In genomic region chr12:102756304-102756703, GRCm38 (mm10) we compare ENCODE assay signal across 8 mouse cellular contexts. TPM values are rescaled to one million over a fixed set of nuclear protein-coding genes. Genes with fewer than 3 reads are reported as not detected.
DNase-seq lines count a peak whose midpoint lies in the region; ATAC-seq and TF ChIP-seq lines count a peak whose summit lies in the region.

No protein-coding gene starts in this region.

- no peak overlapping the region for H3K9ac ChIP-seq in hindbrain, embryonic 16.5 days (ENCODE audit: low read depth, low read length)
- 0 out of 2 replicates have a peak overlapping the region, but pooled peaks have one; percentile 41 for H3K9ac ChIP-seq in lung, postnatal 0 days (replicated peaks; ENCODE audit: low read depth)
- no peak overlapping the region for H3K9ac ChIP-seq in stomach, embryonic 14.5 days (replicated peaks; ENCODE audit: low read depth, low read length)

- H3K27ac ChIP-seq in hindbrain, embryonic 16.5 days (ENCODE audit: low read depth, low read length), result no peak overlapping the region
- H3K27ac ChIP-seq in lung, postnatal 0 days (ENCODE audit: low read length), result peak overlapping the region; percentile 86; the same call in 1 of the 2 replicates
- H3K27ac ChIP-seq in stomach, embryonic 14.5 days (ENCODE audit: low read length), result no peak overlapping the region

- peak overlapping the region; percentile 82 for H3K4me3 ChIP-seq in hindbrain, embryonic 16.5 days (ENCODE audit: low read length)
- peak overlapping the region; percentile 86 for H3K4me3 ChIP-seq in lung, postnatal 0 days (ENCODE audit: low read depth, low read length)
- H3K4me3 ChIP-seq in stomach, embryonic 14.5 days (ENCODE audit: low read depth, low read length), result peak overlapping the region; percentile 92

- H3K9me3 ChIP-seq in hindbrain, embryonic 16.5 days (ENCODE audit: control insufficient read depth, low read length), result no peaks in the 10 kb centered on the region
- no peaks in the 10 kb centered on the region for H3K9me3 ChIP-seq in lung, postnatal 0 days (ENCODE audit: low read length)
- H3K9me3 ChIP-seq in stomach, embryonic 14.5 days (ENCODE audit: control insufficient read depth, low read depth, low read length), result no peaks in the 10 kb centered on the region

- peaks cover 20% of the 10 kb centered on the region for H3K4me1 ChIP-seq in hindbrain, embryonic 16.5 days (ENCODE audit: control insufficient read depth, insufficient read depth, low read depth, low read length)
- peaks cover 13% of the 10 kb centered on the region; the same call in 1 of the 2 replicates for H3K4me1 ChIP-seq in lung, postnatal 0 days (ENCODE audit: insufficient read depth, low read depth, low read length)
- H3K4me1 ChIP-seq in stomach, embryonic 14.5 days (ENCODE audit: control insufficient read depth, insufficient read depth, low read length), result peaks cover 15% of the 10 kb centered on the region

- no peaks in the 10 kb centered on the region for H3K27me3 ChIP-seq in hindbrain, embryonic 16.5 days (replicated peaks; ENCODE audit: control insufficient read depth, insufficient read depth, low read length)
- H3K27me3 ChIP-seq in lung, postnatal 0 days (replicated peaks; ENCODE audit: insufficient read depth, low read length), result no peaks in the 10 kb centered on the region
- H3K27me3 ChIP-seq in stomach, embryonic 14.5 days (ENCODE audit: control insufficient read depth, insufficient read depth, low read length), result no peaks in the 10 kb centered on the region

- peak; percentile 8 to 12 for DNase-seq in adrenal gland, postnatal 36 days
- no peak for DNase-seq in adrenal gland, postnatal 4 days (ENCODE audit: low spot score in 2 of 2)
- DNase-seq in B cell, adult 2 months, result peak; percentile 79 to 82
- peak; percentile 42 to 69 for DNase-seq in cerebellum, postnatal 14 days
- DNase-seq in lung, postnatal 0 days (ENCODE audit: low spot score), result peak; percentile 30
- no peak for DNase-seq in layer of hippocampus, adult 8-10 months (ENCODE audit: low spot score in 2 of 2)

- WGBS in hindbrain, embryonic 16.5 days, result 83% methylated on average over 7 of the region's 7 CpGs
- WGBS in lung, postnatal 0 days, result 60% methylated on average over 7 of the region's 7 CpGs
- 73% methylated on average over 7 of the region's 7 CpGs for WGBS in stomach, embryonic 14.5 days

- ATAC-seq in hindbrain, embryonic 16.5 days, result no peak
- ATAC-seq in lung, postnatal 0 days, result no peak
- no peak for ATAC-seq in stomach, embryonic 14.5 days (ENCODE audit: insufficient number of reproducible peaks, insufficient read depth, low FRiP score, low read depth)

- TF ChIP-seq CTCF in lung, postnatal 0 days (IDR thresholded peaks at IDR 0.05), result peak; percentile 71

- TF ChIP-seq EP300 in lung, postnatal 0 days (IDR thresholded peaks at IDR 0.05), result no peak

- H3K4me2 ChIP-seq in hindbrain, embryonic 16.5 days (ENCODE audit: low read length), result peak overlapping the region; percentile 86
- H3K4me2 ChIP-seq in lung, postnatal 0 days (replicated peaks; ENCODE audit: low read depth, low read length), result peak overlapping the region; percentile 58
- peak overlapping the region; percentile 56 for H3K4me2 ChIP-seq in stomach, embryonic 14.5 days (replicated peaks; ENCODE audit: low read depth, low read length)

- H3K36me3 ChIP-seq in hindbrain, embryonic 16.5 days (ENCODE audit: control insufficient read depth, insufficient read depth, low read length), result no peaks in the 10 kb centered on the region
- no peaks in the 10 kb centered on the region for H3K36me3 ChIP-seq in lung, postnatal 0 days (ENCODE audit: insufficient read depth, low read length)
- no peaks in the 10 kb centered on the region; the same call in 1 of the 2 replicates for H3K36me3 ChIP-seq in stomach, embryonic 14.5 days (ENCODE audit: control insufficient read depth, insufficient read depth, low read length)

RNA-seq across cellular contexts. Expression of gene Gm28051, which starts 1.3 kb away (rescaled TPM):
- not detected for total RNA-seq in adrenal gland, postnatal 36 days (2021)
- not detected for total RNA-seq in adrenal gland, postnatal 4 days (2021)
- polyA plus RNA-seq in hindbrain, embryonic 16.5 days (2015; fragmentation: Nextera tagmentation; extraction: Ambion mirVana), result not detected in 2 replicates
- not detected in 2 replicates for polyA plus RNA-seq in lung, postnatal 0 days (2015; fragmentation: Nextera tagmentation; extraction: Ambion mirVana)
- not detected in 2 replicates for polyA plus RNA-seq in stomach, embryonic 14.5 days (2014; fragmentation: Nextera tagmentation; extraction: Ambion mirVana)
- total RNA-seq in layer of hippocampus, adult 8-10 months (2022), result not detected

RNA-seq across cellular contexts. Expression of gene Gon7, which starts 1.3 kb away (rescaled TPM):
- 10 to 100 TPM; 15.5 to 15.8 TPM for total RNA-seq in adrenal gland, postnatal 36 days (2021)
- total RNA-seq in adrenal gland, postnatal 4 days (2021), result 10 to 100 TPM; 11.9 to 16.8 TPM
- 38.7 and 45.2 TPM in 2 replicates for polyA plus RNA-seq in hindbrain, embryonic 16.5 days (2015; fragmentation: Nextera tagmentation; extraction: Ambion mirVana)
- 15.1 and 17.6 TPM in 2 replicates for polyA plus RNA-seq in lung, postnatal 0 days (2015; fragmentation: Nextera tagmentation; extraction: Ambion mirVana)
- 28.2 and 29.6 TPM in 2 replicates for polyA plus RNA-seq in stomach, embryonic 14.5 days (2014; fragmentation: Nextera tagmentation; extraction: Ambion mirVana)
- 10 to 100 TPM; 10.9 to 13.3 (median 12.1) TPM for total RNA-seq in layer of hippocampus, adult 8-10 months (2022)

RNA-seq across cellular contexts. Expression of gene Ubr7, which starts 1.5 kb away (rescaled TPM):
- 10 to 100 TPM; 34.7 to 35.7 TPM for total RNA-seq in adrenal gland, postnatal 36 days (2021)
- total RNA-seq in adrenal gland, postnatal 4 days (2021), result 10 to 100 TPM; 48.8 to 49.9 TPM
- 34.7 and 38.9 TPM in 2 replicates for polyA plus RNA-seq in hindbrain, embryonic 16.5 days (2015; fragmentation: Nextera tagmentation; extraction: Ambion mirVana)
- 20.7 and 23.1 TPM in 2 replicates for polyA plus RNA-seq in lung, postnatal 0 days (2015; fragmentation: Nextera tagmentation; extraction: Ambion mirVana)
- polyA plus RNA-seq in stomach, embryonic 14.5 days (2014; fragmentation: Nextera tagmentation; extraction: Ambion mirVana), result 45.5 and 45.9 TPM in 2 replicates
- 10 to 100 TPM; 28.8 to 33.1 (median 31.7) TPM for total RNA-seq in layer of hippocampus, adult 8-10 months (2022)

RNA-seq across cellular contexts. Expression of gene Gm20604, which starts 2.2 kb away (rescaled TPM):
- total RNA-seq in adrenal gland, postnatal 36 days (2021), result 1 to 10 TPM; 6.6 to 8.2 TPM
- 1 to 10 TPM; 6.9 to 7.1 TPM for total RNA-seq in adrenal gland, postnatal 4 days (2021)
- 46.1 and 48.8 TPM in 2 replicates for polyA plus RNA-seq in hindbrain, embryonic 16.5 days (2015; fragmentation: Nextera tagmentation; extraction: Ambion mirVana)
- polyA plus RNA-seq in lung, postnatal 0 days (2015; fragmentation: Nextera tagmentation; extraction: Ambion mirVana), result 11.8 and 12.2 TPM in 2 replicates
- 26.2 and 26.6 TPM in 2 replicates for polyA plus RNA-seq in stomach, embryonic 14.5 days (2014; fragmentation: Nextera tagmentation; extraction: Ambion mirVana)
- 10 to 100 TPM; 12.3 to 15.5 (median 14.9) TPM for total RNA-seq in layer of hippocampus, adult 8-10 months (2022)

RNA-seq across cellular contexts. Expression of gene Tmem251, which starts 12.7 kb away (rescaled TPM):
- total RNA-seq in adrenal gland, postnatal 36 days (2021), result 10 to 100 TPM in 1 of 2 experiments, 1 to 10 TPM in 1; 7.0 to 10.8 TPM
- total RNA-seq in adrenal gland, postnatal 4 days (2021), result 1 to 10 TPM; 4.5 to 4.8 TPM
- 9.9 and 11.8 TPM in 2 replicates for polyA plus RNA-seq in hindbrain, embryonic 16.5 days (2015; fragmentation: Nextera tagmentation; extraction: Ambion mirVana)
- polyA plus RNA-seq in lung, postnatal 0 days (2015; fragmentation: Nextera tagmentation; extraction: Ambion mirVana), result 9.9 and 12.5 TPM in 2 replicates
- 12.2 and 13.8 TPM in 2 replicates for polyA plus RNA-seq in stomach, embryonic 14.5 days (2014; fragmentation: Nextera tagmentation; extraction: Ambion mirVana)
- 1 to 10 TPM; 4.9 to 6.4 (median 5.6) TPM for total RNA-seq in layer of hippocampus, adult 8-10 months (2022)

Comparison
In these comparisons a context has a peak if more than half of its experiments do, and no peak if none do; other contexts are left out.
1. DNase-seq: peak in adrenal gland, postnatal 36 days (2 of 2), B cell, adult 2 months (2 of 2), cerebellum, postnatal 14 days (2 of 2) and lung, postnatal 0 days (single experiment); none in adrenal gland, postnatal 4 days (0 of 2) and layer of hippocampus, adult 8-10 months (0 of 2).
2. Peak in every context shown above with its lines, with median percentiles within 50 percentile points of each other: H3K4me2 ChIP-seq and H3K4me3 ChIP-seq.